Mouse (Mus musculus) midbrain, embryonic 15.5 days (tissue): ENCODE results near the gene Cd80. TPM values are rescaled to one million over a fixed set of nuclear protein-coding genes. Genes with fewer than 3 reads are reported as not detected.
A peak's percentile ranks its signal among the peaks of the same experiment; 100 is the strongest.
"Not testable (repeated sequence)": the region's sequence is repeated elsewhere in the genome, so short reads cannot be mapped to it uniquely, and the experiment has no call there.

Experiments used
- ATAC-seq: fragments of 200-750 bp; cut with Nextera tagmentation; replicated peaks from 2 replicates; pipeline ENCODE4 v1.8.0; 2017; ENCODE audit warnings: moderate TSS enrichment
- H3K27ac ChIP-seq: fragments of 300-500 bp; sonication (generic); 2 replicates; pipeline ENCODE4 v1.5.1; 2015; ENCODE audit warnings: mild to moderate bottlenecking, inconsistent platforms
- H3K27me3 ChIP-seq: fragments of 300-500 bp; sonication (generic); replicated peaks from 2 replicates; pipeline ENCODE4 v1.6.1; 2015; ENCODE audit warnings: inconsistent platforms
- H3K36me3 ChIP-seq: fragments of 300-500 bp; sonication (generic); replicated peaks from 2 replicates; pipeline ENCODE4 v1.6.1; 2015; ENCODE audit warnings: inconsistent platforms
- H3K4me1 ChIP-seq: fragments of 300-500 bp; sonication (generic); 2 replicates; pipeline ENCODE4 v1.6.1; 2015; ENCODE audit warnings: inconsistent platforms
- H3K4me2 ChIP-seq: fragments of 300-500 bp; sonication (generic); 2 replicates; pipeline ENCODE4 v1.6.1; 2015; ENCODE audit warnings: inconsistent platforms, mild to moderate bottlenecking, moderate library complexity
- H3K4me3 ChIP-seq: fragments of 300-500 bp; sonication (generic); 2 replicates; pipeline ENCODE4 v1.5.1; 2015; ENCODE audit warnings: mild to moderate bottlenecking, inconsistent platforms
- H3K9ac ChIP-seq: fragments of 300-500 bp; sonication (generic); 2 replicates; pipeline ENCODE4 v1.6.1; 2015; ENCODE audit warnings: mild to moderate bottlenecking, inconsistent platforms
- H3K9me3 ChIP-seq: fragments of 300-500 bp; sonication (generic); 2 replicates; pipeline ENCODE4 v1.6.1; 2016; ENCODE audit warnings: inconsistent platforms
- WGBS: fragments of 180-500 bp; shearing (Covaris S2); methylation state at CpG from one replicate; pipeline ENCODE4 v1.1.7; 2015; ENCODE audit warnings: mixed read lengths; 5-methylcytosine and 5-hydroxymethylcytosine counted together
- polyA plus RNA-seq: library from polyadenylated mRNA; unstranded; fragments of >200 nt; fragmentation: Nextera tagmentation; extraction: Ambion mirVana; gene quantifications from 2 replicates; pipeline ENCODE4 v1.2.1, GENCODE M21; 2015

The Cd80 gene
- polyA plus RNA-seq, 1 experiment from 2014 or later: 0.75 TPM

GRCm38 (mm10) chr16:38439190-38439589 lies 16.2 kb upstream of the Cd80 start:
- Histone ChIP-seq H3K9ac (no peak overlapping the region), H3K36me3 (peaks cover 2% of the 10 kb centered on the region; the same call in 1 of the 2 replicates), H3K4me2 (no peak overlapping the region), H3K27ac (no peak overlapping the region), H3K4me1 (no peaks in the 10 kb centered on the region), H3K4me3 (no peak overlapping the region), H3K27me3 (no peaks in the 10 kb centered on the region), H3K9me3 (no peaks in the 10 kb centered on the region)
- WGBS: 90% methylated on average over 1 of the region's 1 CpGs
- ATAC-seq: no peak

- Histone ChIP-seq H3K4me3 (no peak overlapping the region), H3K9ac (no peak overlapping the region), H3K4me2 (no peak overlapping the region), H3K27ac (no peak overlapping the region), H3K36me3 (peaks cover 14% of the 10 kb centered on the region; the same call in 1 of the 2 replicates), H3K4me1 (no peaks in the 10 kb centered on the region), H3K27me3 (no peaks in the 10 kb centered on the region), H3K9me3 (no peaks in the 10 kb centered on the region)
- 83% methylated on average over 6 of the region's 6 CpGs for WGBS
- no peak for ATAC-seq
Measured at GRCm38 (mm10) chr16:38440403-38440802, 15.0 kb upstream of the Cd80 start.

GRCm38 (mm10) chr16:38441611-38442010 lies 13.8 kb upstream of the Cd80 start:
- no peak overlapping the region for H3K4me3 ChIP-seq
- no peak for ATAC-seq
- H3K9me3 ChIP-seq: no peaks in the 10 kb centered on the region
- H3K36me3 ChIP-seq: peaks cover 24% of the 10 kb centered on the region
- no peak overlapping the region for H3K4me2 ChIP-seq
- H3K4me1 ChIP-seq: no peaks in the 10 kb centered on the region
- H3K27ac ChIP-seq: no peak overlapping the region
- no peaks in the 10 kb centered on the region for H3K27me3 ChIP-seq
- 89% methylated on average over 5 of the region's 5 CpGs for whole genome bisulfite sequencing
- no peak overlapping the region for H3K9ac ChIP-seq

GRCm38 (mm10) chr16:38442216-38442615 lies 13.1 kb upstream of the Cd80 start:
- no peaks in the 10 kb centered on the region for H3K9me3 ChIP-seq
- H3K4me3 ChIP-seq: no peak overlapping the region
- H3K9ac ChIP-seq: no peak overlapping the region
- H3K4me2 ChIP-seq: no peak overlapping the region
- H3K27ac ChIP-seq: no peak overlapping the region
- ATAC-seq: no peak
- no peaks in the 10 kb centered on the region for H3K27me3 ChIP-seq
- 88% methylated on average over 8 of the region's 8 CpGs for WGBS
- H3K4me1 ChIP-seq: no peaks in the 10 kb centered on the region
- peaks cover 30% of the 10 kb centered on the region for H3K36me3 ChIP-seq

GRCm38 (mm10) chr16:38443721-38444464 lies 11.5 kb upstream of the Cd80 start:
- Histone ChIP-seq H3K9ac (no peak overlapping the region), H3K4me3 (no peak overlapping the region), H3K9me3 (no peaks in the 10 kb centered on the region), H3K27me3 (no peaks in the 10 kb centered on the region), H3K27ac (no peak overlapping the region), H3K4me2 (no peak overlapping the region), H3K4me1 (no peaks in the 10 kb centered on the region), H3K36me3 (peaks cover 40% of the 10 kb centered on the region)
- no peak for ATAC-seq
- WGBS: 93% methylated on average over 7 of the region's 7 CpGs

- Histone ChIP-seq H3K27ac (no peak overlapping the region), H3K4me1 (0 out of 2 replicates have a peak, but pooled peaks cover under 1% of the 10 kb centered on the region), H3K36me3 (peaks cover 40% of the 10 kb centered on the region), H3K27me3 (no peaks in the 10 kb centered on the region), H3K9ac (no peak overlapping the region), H3K4me3 (no peak overlapping the region), H3K4me2 (no peak overlapping the region), H3K9me3 (no peaks in the 10 kb centered on the region)
- no peak for ATAC-seq
- 98% methylated on average over 1 of the region's 1 CpGs for WGBS
Measured at GRCm38 (mm10) chr16:38445046-38445445, 10.3 kb upstream of the Cd80 start.

- H3K4me2 ChIP-seq: no peak overlapping the region
- ATAC-seq: no peak
- no peak overlapping the region for H3K4me3 ChIP-seq
- WGBS: 96% methylated on average over 20 of the region's 20 CpGs
- H3K27me3 ChIP-seq: no peaks in the 10 kb centered on the region
- no peaks in the 10 kb centered on the region for H3K9me3 ChIP-seq
- H3K9ac ChIP-seq: no peak overlapping the region
- no peak overlapping the region for H3K27ac ChIP-seq
- peaks cover 40% of the 10 kb centered on the region for H3K36me3 ChIP-seq
- H3K4me1 ChIP-seq: 0 out of 2 replicates have a peak, but pooled peaks cover 6% of the 10 kb centered on the region
Measured at GRCm38 (mm10) chr16:38445576-38445975, 9.8 kb upstream of the Cd80 start.

GRCm38 (mm10) chr16:38446141-38446540 lies 9.2 kb upstream of the Cd80 start:
- H3K27ac ChIP-seq, H3K4me1 ChIP-seq, H3K27me3 ChIP-seq, H3K9ac ChIP-seq, H3K4me2 ChIP-seq, H3K9me3 ChIP-seq, ATAC-seq, H3K4me3 ChIP-seq: not testable (repeated sequence)
- peaks cover 40% of the 10 kb centered on the region for H3K36me3 ChIP-seq
- WGBS: 97% methylated on average over 2 of the region's 2 CpGs

- Histone ChIP-seq H3K4me1 (peaks cover 20% of the 10 kb centered on the region), H3K9me3 (no peaks in the 10 kb centered on the region), H3K4me2 (no peak overlapping the region), H3K36me3 (peaks cover 40% of the 10 kb centered on the region), H3K27ac (no peak overlapping the region), H3K27me3 (no peaks in the 10 kb centered on the region), H3K4me3 (no peak overlapping the region), H3K9ac (no peak overlapping the region)
- ATAC-seq: no peak
- 89% methylated on average over 21 of the region's 21 CpGs for WGBS
Measured at GRCm38 (mm10) chr16:38447366-38447765, 8.0 kb upstream of the Cd80 start.

- no peak overlapping the region for H3K4me3 ChIP-seq
- no peak overlapping the region for H3K4me2 ChIP-seq
- WGBS: 94% methylated on average over 12 of the region's 12 CpGs
- no peaks in the 10 kb centered on the region for H3K27me3 ChIP-seq
- ATAC-seq: no peak
- no peaks in the 10 kb centered on the region for H3K9me3 ChIP-seq
- H3K9ac ChIP-seq: no peak overlapping the region
- no peak overlapping the region for H3K27ac ChIP-seq
- H3K36me3 ChIP-seq: peaks cover 40% of the 10 kb centered on the region
- H3K4me1 ChIP-seq: peaks cover 20% of the 10 kb centered on the region
Measured at GRCm38 (mm10) chr16:38448458-38448857, 6.9 kb upstream of the Cd80 start.

- H3K9ac ChIP-seq: no peak overlapping the region
- no peak for ATAC-seq
Measured at GRCm38 (mm10) chr16:38450707-38451106, 4.7 kb upstream of the Cd80 start.

GRCm38 (mm10) chr16:38451421-38452205 lies 3.7 kb upstream of the Cd80 start:
- Histone ChIP-seq H3K9me3 (no peaks in the 10 kb centered on the region), H3K27me3 (no peaks in the 10 kb centered on the region), H3K4me3 (peak overlapping the region; percentile 72), H3K36me3 (peaks cover 16% of the 10 kb centered on the region), H3K4me2 (peak overlapping the region; percentile 78), H3K9ac (peak overlapping the region; percentile 77), H3K27ac (peak overlapping the region; percentile 82), H3K4me1 (peaks cover 20% of the 10 kb centered on the region)
- 49% methylated on average over 12 of the region's 12 CpGs for WGBS
- no peak for ATAC-seq

More at GRCm38 (mm10) chr16:38450707-38451106, 4.7 kb upstream of the Cd80 start:
- Histone ChIP-seq H3K36me3 (peaks cover 24% of the 10 kb centered on the region), H3K27me3 (no peaks in the 10 kb centered on the region), H3K9me3 (no peaks in the 10 kb centered on the region), H3K4me2 (no peak overlapping the region), H3K27ac (no peak overlapping the region), H3K4me1 (peaks cover 20% of the 10 kb centered on the region), H3K4me3 (no peak overlapping the region)
- WGBS: 83% methylated on average over 7 of the region's 7 CpGs
